Mouse (Mus musculus): Measurements from ENCODE around the gene Vgll4. TPM values are rescaled to one million over a fixed set of nuclear protein-coding genes. Genes with fewer than 3 reads are reported as not detected.
A peak's percentile ranks its signal among the peaks of the same experiment; 100 is the strongest.

Vgll4 gene
- polyA plus RNA-seq, 1 experiment from 2014 or later, result 83.0 TPM

GRCm38 (mm10) chr6:114939666-114940065, 30.1 kb downstream of the Vgll4 start:
- H3K9ac ChIP-seq (ENCODE audit: low read depth, low read length), result no peak overlapping the region
- WGBS, result 93% methylated on average over 2 of the region's 2 CpGs
- H3K27ac ChIP-seq (ENCODE audit: low read depth, low read length), result no peak overlapping the region
- H3K4me2 ChIP-seq (replicated peaks; ENCODE audit: low read depth, low read length), result no peak overlapping the region
- H3K4me1 ChIP-seq (ENCODE audit: control insufficient read depth, insufficient read depth, low read length), result no peaks in the 10 kb centered on the region
- H3K4me3 ChIP-seq (ENCODE audit: low read length), result no peak overlapping the region
- no peaks in the 10 kb centered on the region for H3K27me3 ChIP-seq (ENCODE audit: control insufficient read depth, insufficient read depth, low read length)
- no peak for ATAC-seq (ENCODE audit: low FRiP score, low TSS enrichment)
- no peaks in the 10 kb centered on the region for H3K9me3 ChIP-seq (ENCODE audit: control insufficient read depth, low read length)
- no peaks in the 10 kb centered on the region for H3K36me3 ChIP-seq (ENCODE audit: control insufficient read depth, insufficient read depth, low read length)

DNA sequence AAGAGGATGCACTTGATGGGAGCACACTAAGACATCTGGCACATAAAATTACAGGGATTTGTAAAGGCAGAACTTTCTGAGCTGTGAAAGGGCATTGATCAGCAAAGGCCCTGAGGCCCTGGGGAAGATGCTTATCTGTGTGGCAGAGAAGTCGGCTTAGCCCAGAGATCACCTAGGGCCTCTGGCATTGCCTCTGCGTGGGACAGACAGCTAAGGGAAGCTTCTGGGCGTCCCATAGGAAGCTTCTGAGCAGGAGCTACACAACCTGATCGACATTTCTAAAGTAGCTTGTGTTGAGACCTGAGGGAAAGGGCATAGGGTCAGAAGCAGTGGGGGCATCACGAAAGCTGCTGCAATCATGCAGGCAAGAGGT, 32.9 kb downstream of the Vgll4 start:
- Histone ChIP-seq H3K9ac (ENCODE audit: low read depth, low read length) (no peak overlapping the region), H3K9me3 (ENCODE audit: control insufficient read depth, low read length) (no peaks in the 10 kb centered on the region), H3K36me3 (ENCODE audit: control insufficient read depth, insufficient read depth, low read length) (no peaks in the 10 kb centered on the region), H3K4me3 (ENCODE audit: low read length) (no peak overlapping the region), H3K4me2 (replicated peaks; ENCODE audit: low read depth, low read length) (no peak overlapping the region), H3K4me1 (ENCODE audit: control insufficient read depth, insufficient read depth, low read length) (no peaks in the 10 kb centered on the region), H3K27me3 (ENCODE audit: control insufficient read depth, insufficient read depth, low read length) (no peaks in the 10 kb centered on the region), H3K27ac (ENCODE audit: low read depth, low read length) (no peak overlapping the region)
- WGBS, result 68% methylated on average over 5 of the region's 5 CpGs
- ATAC-seq (ENCODE audit: low FRiP score, low TSS enrichment), result no peak

DNA sequence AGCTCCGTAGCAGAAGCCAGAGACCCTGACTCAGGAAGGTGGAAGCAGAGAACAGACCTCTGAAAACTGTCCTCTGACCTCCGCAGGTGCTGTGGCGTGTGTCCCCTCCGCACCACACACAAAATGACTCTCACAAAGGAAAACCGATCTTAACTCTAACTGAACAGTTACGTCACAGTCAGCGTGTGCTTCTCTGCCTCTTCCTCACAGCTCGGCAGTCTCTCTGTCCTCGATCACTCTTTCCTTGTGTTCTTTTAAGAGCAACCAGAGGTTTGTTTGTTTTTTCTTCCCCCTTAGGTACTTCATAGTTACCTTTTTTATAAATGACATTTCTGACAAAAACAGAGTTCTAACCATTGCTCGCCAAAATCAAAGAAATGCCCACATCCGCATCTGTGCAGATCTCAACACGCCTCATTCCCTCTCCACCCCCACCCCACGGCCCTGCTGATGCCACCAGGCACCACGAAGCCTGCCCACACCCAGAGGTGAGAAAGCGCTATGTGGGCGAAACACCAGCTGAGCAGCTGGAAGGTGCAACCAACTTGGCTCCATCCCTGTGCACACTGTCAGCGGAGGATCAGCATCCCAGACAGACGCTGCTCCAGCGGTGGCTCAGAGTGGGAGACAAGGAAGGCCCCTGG, 33.4 kb downstream of the Vgll4 start:
- no peak overlapping the region for H3K9ac ChIP-seq (ENCODE audit: low read depth, low read length)
- no peaks in the 10 kb centered on the region for H3K27me3 ChIP-seq (ENCODE audit: control insufficient read depth, insufficient read depth, low read length)
- no peak overlapping the region for H3K27ac ChIP-seq (ENCODE audit: low read depth, low read length)
- no peak for ATAC-seq (ENCODE audit: low FRiP score, low TSS enrichment)
- H3K4me2 ChIP-seq (replicated peaks; ENCODE audit: low read depth, low read length), result no peak overlapping the region
- no peaks in the 10 kb centered on the region for H3K36me3 ChIP-seq (ENCODE audit: control insufficient read depth, insufficient read depth, low read length)
- H3K9me3 ChIP-seq (ENCODE audit: control insufficient read depth, low read length), result no peaks in the 10 kb centered on the region
- no peak overlapping the region for H3K4me3 ChIP-seq (ENCODE audit: low read length)
- 0 out of 2 replicates have a peak, but pooled peaks cover 1% of the 10 kb centered on the region for H3K4me1 ChIP-seq (ENCODE audit: control insufficient read depth, insufficient read depth, low read length)
- whole genome bisulfite sequencing, result 78% methylated on average over 19 of the region's 19 CpGs

DNA sequence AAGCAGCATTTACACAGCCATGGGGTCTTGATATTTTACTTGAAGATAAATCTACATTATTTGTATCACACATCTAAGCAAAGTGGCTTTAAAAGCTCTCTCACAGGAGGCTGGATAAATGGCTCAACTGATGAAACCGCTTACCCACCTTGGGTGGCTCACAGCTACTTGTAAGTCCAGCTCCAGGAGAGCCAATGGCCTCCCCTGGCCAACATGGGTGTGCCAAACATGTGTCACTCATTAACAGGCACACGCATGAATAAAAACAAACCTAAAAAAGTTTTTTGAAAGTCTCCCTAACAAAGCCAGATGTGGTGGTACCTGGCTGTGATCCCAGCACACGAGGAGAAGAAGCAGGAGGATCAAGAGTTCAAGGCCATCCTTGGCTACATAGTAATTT, 34.4 kb downstream of the Vgll4 start:
- no peak overlapping the region for H3K4me3 ChIP-seq (ENCODE audit: low read length)
- H3K4me1 ChIP-seq (ENCODE audit: control insufficient read depth, insufficient read depth, low read length), result 0 out of 2 replicates have a peak, but pooled peaks cover 6% of the 10 kb centered on the region
- no peaks in the 10 kb centered on the region for H3K36me3 ChIP-seq (ENCODE audit: control insufficient read depth, insufficient read depth, low read length)
- no peaks in the 10 kb centered on the region for H3K27me3 ChIP-seq (ENCODE audit: control insufficient read depth, insufficient read depth, low read length)
- no peaks in the 10 kb centered on the region for H3K9me3 ChIP-seq (ENCODE audit: control insufficient read depth, low read length)
- no peak overlapping the region for H3K4me2 ChIP-seq (replicated peaks; ENCODE audit: low read depth, low read length)
- 84% methylated on average over 3 of the region's 3 CpGs for WGBS
- H3K9ac ChIP-seq (ENCODE audit: low read depth, low read length), result no peak overlapping the region
- ATAC-seq (ENCODE audit: low FRiP score, low TSS enrichment), result no peak
- H3K27ac ChIP-seq (ENCODE audit: low read depth, low read length), result no peak overlapping the region

DNA sequence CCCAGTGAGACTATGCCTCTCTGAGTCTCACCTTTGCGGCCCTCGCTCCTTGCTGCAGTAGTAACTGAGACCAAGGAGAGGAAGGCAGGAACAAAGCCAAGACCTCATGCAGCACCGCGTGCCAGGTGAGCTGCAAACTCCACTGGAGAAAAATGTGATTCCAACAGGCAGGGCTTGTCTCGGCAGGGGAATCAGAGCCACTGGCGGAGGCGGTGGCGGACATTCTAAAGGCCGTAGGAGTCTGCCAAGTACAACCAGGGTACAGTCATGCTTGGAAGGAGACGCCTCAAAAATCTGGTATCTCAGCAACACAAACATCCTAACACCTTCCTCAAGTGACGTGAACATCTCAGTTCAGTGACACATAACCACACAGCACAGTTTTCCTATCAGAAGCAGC, 35.7 kb downstream of the Vgll4 start:
- 78% methylated on average over 11 of the region's 11 CpGs for WGBS
- H3K4me3 ChIP-seq (ENCODE audit: low read length), result no peak overlapping the region
- H3K9me3 ChIP-seq (ENCODE audit: control insufficient read depth, low read length), result no peaks in the 10 kb centered on the region
- H3K4me2 ChIP-seq (replicated peaks; ENCODE audit: low read depth, low read length), result no peak overlapping the region
- H3K9ac ChIP-seq (ENCODE audit: low read depth, low read length), result no peak overlapping the region
- ATAC-seq (ENCODE audit: low FRiP score, low TSS enrichment), result no peak
- H3K36me3 ChIP-seq (ENCODE audit: control insufficient read depth, insufficient read depth, low read length), result no peaks in the 10 kb centered on the region
- H3K4me1 ChIP-seq (ENCODE audit: control insufficient read depth, insufficient read depth, low read length), result peaks cover 13% of the 10 kb centered on the region; the same call in 1 of the 2 replicates
- no peak overlapping the region for H3K27ac ChIP-seq (ENCODE audit: low read depth, low read length)
- no peaks in the 10 kb centered on the region for H3K27me3 ChIP-seq (ENCODE audit: control insufficient read depth, insufficient read depth, low read length)

GRCm38 (mm10) chr6:114932991-114933392, 36.8 kb downstream of the Vgll4 start:
- H3K36me3 ChIP-seq (ENCODE audit: control insufficient read depth, insufficient read depth, low read length), result no peaks in the 10 kb centered on the region
- 86% methylated on average over 3 of the region's 3 CpGs for WGBS
- no peak overlapping the region for H3K9ac ChIP-seq (ENCODE audit: low read depth, low read length)
- H3K4me2 ChIP-seq (replicated peaks; ENCODE audit: low read depth, low read length), result no peak overlapping the region
- H3K4me1 ChIP-seq (ENCODE audit: control insufficient read depth, insufficient read depth, low read length), result peaks cover 13% of the 10 kb centered on the region; the same call in 1 of the 2 replicates
- no peak overlapping the region for H3K27ac ChIP-seq (ENCODE audit: low read depth, low read length)
- no peak overlapping the region for H3K4me3 ChIP-seq (ENCODE audit: low read length)
- no peak for ATAC-seq (ENCODE audit: low FRiP score, low TSS enrichment)
- no peaks in the 10 kb centered on the region for H3K9me3 ChIP-seq (ENCODE audit: control insufficient read depth, low read length)
- H3K27me3 ChIP-seq (ENCODE audit: control insufficient read depth, insufficient read depth, low read length), result no peaks in the 10 kb centered on the region

DNA sequence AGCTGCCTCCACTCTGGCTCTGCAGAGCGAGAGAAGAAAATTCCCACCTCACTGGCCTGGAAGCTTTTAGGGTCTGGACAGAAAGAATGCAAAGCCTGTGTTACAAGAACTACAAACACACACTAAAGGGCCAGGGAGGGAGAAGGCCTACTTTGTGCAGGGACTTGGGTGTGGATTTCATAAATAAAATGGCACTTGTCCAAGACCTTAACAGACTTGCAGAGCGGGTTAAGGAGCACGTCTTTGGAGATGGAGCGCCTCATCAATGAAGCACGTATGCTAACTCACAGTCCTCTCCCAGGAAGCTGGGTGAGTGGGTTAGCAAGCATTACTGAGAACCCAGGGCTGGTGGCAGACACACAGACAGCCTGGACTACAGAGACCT, 37.7 kb downstream of the Vgll4 start:
- WGBS, result 72% methylated on average over 5 of the region's 5 CpGs
- H3K4me2 ChIP-seq (replicated peaks; ENCODE audit: low read depth, low read length), result no peak overlapping the region
- H3K9me3 ChIP-seq (ENCODE audit: control insufficient read depth, low read length), result peaks cover 2% of the 10 kb centered on the region; the same call in 1 of the 2 replicates
- no peaks in the 10 kb centered on the region for H3K27me3 ChIP-seq (ENCODE audit: control insufficient read depth, insufficient read depth, low read length)
- no peak overlapping the region for H3K9ac ChIP-seq (ENCODE audit: low read depth, low read length)
- no peak overlapping the region for H3K4me3 ChIP-seq (ENCODE audit: low read length)
- H3K36me3 ChIP-seq (ENCODE audit: control insufficient read depth, insufficient read depth, low read length), result no peaks in the 10 kb centered on the region
- no peak overlapping the region for H3K27ac ChIP-seq (ENCODE audit: low read depth, low read length)
- ATAC-seq (ENCODE audit: low FRiP score, low TSS enrichment), result no peak
- peaks cover 13% of the 10 kb centered on the region; the same call in 1 of the 2 replicates for H3K4me1 ChIP-seq (ENCODE audit: control insufficient read depth, insufficient read depth, low read length)

DNA sequence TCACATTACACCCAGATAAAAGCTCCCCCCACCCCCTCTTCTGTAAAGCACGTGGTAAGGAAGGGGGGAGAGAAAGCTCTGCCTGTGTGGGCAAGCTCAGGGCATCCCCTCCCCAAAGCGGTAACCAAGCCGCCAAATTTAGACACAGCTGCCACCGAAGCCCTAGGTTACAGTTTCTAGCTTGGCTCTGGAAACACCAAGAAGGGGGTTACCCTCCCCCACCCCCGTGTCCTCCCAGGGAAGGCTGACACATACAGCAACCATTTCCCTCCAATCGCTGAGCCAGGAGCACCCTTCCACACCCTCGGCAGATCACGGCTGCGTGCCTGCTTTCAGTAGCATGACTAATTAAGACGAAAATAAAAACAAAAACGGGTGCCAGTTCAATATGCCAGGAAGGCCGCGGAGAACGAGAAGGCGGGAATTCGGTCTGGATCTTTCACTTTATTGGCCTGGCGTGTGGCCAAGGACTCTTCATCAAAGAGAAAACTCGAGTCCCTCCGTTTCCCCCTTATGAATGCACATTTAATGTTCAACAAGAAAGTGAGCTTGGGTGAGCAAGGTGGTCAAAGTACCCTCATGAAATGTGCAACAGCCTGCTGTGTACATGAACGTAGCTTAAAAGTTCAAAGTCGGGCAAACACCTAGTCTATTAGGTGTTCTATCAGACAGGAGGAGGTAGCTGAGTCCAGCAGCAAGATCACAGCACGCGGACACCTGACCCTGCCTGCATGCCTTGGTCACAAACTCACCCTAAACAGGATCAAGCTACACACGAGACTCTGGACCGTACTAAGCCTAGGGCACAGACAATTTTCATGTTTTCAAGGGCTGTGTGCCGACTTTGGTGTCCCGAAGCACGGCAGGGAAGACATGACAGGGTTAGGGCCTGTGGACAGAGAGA, 38.3 kb downstream of the Vgll4 start:
- H3K4me2 ChIP-seq (replicated peaks; ENCODE audit: low read depth, low read length), result peak overlapping the region; percentile 18; the same call in 1 of the 2 replicates
- no peaks in the 10 kb centered on the region for H3K36me3 ChIP-seq (ENCODE audit: control insufficient read depth, insufficient read depth, low read length)
- H3K27ac ChIP-seq (ENCODE audit: low read depth, low read length), result no peak overlapping the region
- no peak overlapping the region for H3K9ac ChIP-seq (ENCODE audit: low read depth, low read length)
- 57% methylated on average over 28 of the region's 28 CpGs for WGBS
- no peak overlapping the region for H3K4me3 ChIP-seq (ENCODE audit: low read length)
- peaks cover 6% of the 10 kb centered on the region; the same call in 1 of the 2 replicates for H3K9me3 ChIP-seq (ENCODE audit: control insufficient read depth, low read length)
- H3K27me3 ChIP-seq (ENCODE audit: control insufficient read depth, insufficient read depth, low read length), result no peaks in the 10 kb centered on the region
- H3K4me1 ChIP-seq (ENCODE audit: control insufficient read depth, insufficient read depth, low read length), result peaks cover 13% of the 10 kb centered on the region; the same call in 1 of the 2 replicates
- ATAC-seq (ENCODE audit: low FRiP score, low TSS enrichment), result no peak

DNA sequence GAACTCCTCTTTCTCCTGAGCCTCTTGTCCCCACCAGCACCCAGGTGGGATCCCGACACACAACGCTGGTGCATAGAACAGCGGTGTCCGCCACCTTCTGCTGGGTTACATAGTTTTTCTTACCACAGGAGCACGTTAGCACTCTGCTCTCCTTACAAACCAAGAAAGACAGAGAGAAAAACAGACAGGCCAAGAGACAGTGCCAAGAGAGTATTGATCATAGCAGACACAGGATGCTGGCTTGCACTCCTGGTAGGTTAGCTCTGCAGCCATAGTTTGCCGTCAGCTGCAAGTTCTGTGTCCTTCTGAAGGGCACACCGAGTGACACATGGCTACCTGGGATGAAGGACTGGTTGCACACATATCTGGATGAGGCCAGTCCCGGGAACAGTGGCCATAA, 39.1 kb downstream of the Vgll4 start:
- no peak for ATAC-seq (ENCODE audit: low FRiP score, low TSS enrichment)
- Histone ChIP-seq H3K27ac (ENCODE audit: low read depth, low read length) (no peak overlapping the region), H3K9ac (ENCODE audit: low read depth, low read length) (no peak overlapping the region), H3K4me2 (replicated peaks; ENCODE audit: low read depth, low read length) (no peak overlapping the region), H3K4me1 (ENCODE audit: control insufficient read depth, insufficient read depth, low read length) (peaks cover 13% of the 10 kb centered on the region; the same call in 1 of the 2 replicates), H3K36me3 (ENCODE audit: control insufficient read depth, insufficient read depth, low read length) (no peaks in the 10 kb centered on the region), H3K27me3 (ENCODE audit: control insufficient read depth, insufficient read depth, low read length) (no peaks in the 10 kb centered on the region), H3K9me3 (ENCODE audit: control insufficient read depth, low read length) (peaks cover 6% of the 10 kb centered on the region; the same call in 1 of the 2 replicates), H3K4me3 (ENCODE audit: low read length) (no peak overlapping the region)
- 87% methylated on average over 8 of the region's 8 CpGs for WGBS

Measured in kidney, embryonic 14.5 days (tissue).